Mouse (Mus musculus): ENCODE measurements at regions not wholly inside any gene's neighbourhood (a gene's known extent, or its start where the extent isn't known, plus 50 kb on each side); places are given as distances from the start of the nearest gene placed in this dataset.

- TF ChIP-seq CTCF (IDR thresholded peaks at IDR 0.05; ENCODE audit: low read depth, low read length), result no peak
- no peak for TF ChIP-seq POLR2A (IDR thresholded peaks at IDR 0.05; ENCODE audit: insufficient read depth, low read length)
These were observed 178.5 kb downstream of the Cand1 start for GRCm38 (mm10) chr10:119061349-119061850.
